Mouse (Mus musculus) frontal cortex, postnatal 14 days (tissue): ENCODE results near the gene Mterf1b.

Source experiments
- DNase-seq, 2 experiments: peaks; one replicate each; pipeline ENCODE4 v3.0.0; 2022; ENCODE audit warnings: low spot score in 2 of 2

Gene Mterf1b

DNA sequence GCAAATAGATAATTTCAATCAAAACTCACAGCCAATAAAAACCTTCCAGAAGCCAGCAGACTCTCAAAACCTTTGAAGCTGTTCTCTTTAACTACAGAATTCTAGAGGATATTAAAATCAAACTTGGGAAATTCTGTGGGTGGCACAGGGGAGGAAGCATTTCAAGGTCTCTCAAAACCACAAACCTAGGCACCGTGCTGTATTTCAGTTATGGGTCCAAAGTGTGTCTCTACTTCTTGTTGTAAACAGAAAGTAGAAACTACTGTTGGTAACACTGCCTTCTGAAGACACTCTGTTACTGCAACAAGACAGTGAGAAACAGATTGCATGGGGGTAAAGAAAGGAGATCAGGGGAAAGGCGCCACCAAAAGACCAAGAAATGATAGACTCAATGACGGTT is 52.8 kb downstream of the Mterf1b start:
- DNase-seq = no peak

DNA sequence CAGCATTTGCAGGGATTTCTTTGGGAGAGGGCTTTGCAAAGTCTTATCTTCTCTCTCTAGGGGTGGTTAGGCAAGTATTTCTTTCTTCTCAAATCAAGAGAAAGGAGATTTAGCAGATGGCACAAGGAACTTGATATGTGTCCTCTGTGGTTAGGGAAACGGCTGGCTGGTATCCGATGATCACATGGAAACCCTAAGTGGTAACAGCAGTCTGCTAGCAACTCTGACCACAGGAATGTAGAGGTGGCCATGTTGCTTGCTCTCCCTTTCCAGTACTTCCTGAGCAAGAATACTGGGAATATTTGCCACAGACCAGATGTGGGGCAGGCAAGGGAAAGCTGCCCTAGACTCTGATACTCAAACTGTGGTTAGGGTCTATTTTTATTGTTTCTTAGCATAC is 53.9 kb downstream of the Mterf1b start:
- no peak for DNase-seq
